Mouse (Mus musculus): ENCODE results near the gene Scd2. TPM values are rescaled to one million over a fixed set of nuclear protein-coding genes. Genes with fewer than 3 reads are reported as not detected.

Gene Scd2
- total RNA-seq, 2 experiments from 2014 or later = 585 to 640 TPM

GRCm38 (mm10) chr19:44331911-44332310 lies 38.4 kb downstream of the Scd2 start:
- intact Hi-C loops (cut with DNase I) = loop anchor here (1.0 to 2.0 kb wide), 3 partner anchors 17 to 48 kb away; no protein-coding TSS in a partner anchor
- DNase-seq (ENCODE audit: low spot score in 2 of 2) = no peak

GRCm38 (mm10) chr19:44332326-44332725 lies 38.9 kb downstream of the Scd2 start:
- intact Hi-C loops (cut with DNase I) = loop anchor here (1.0 to 2.0 kb wide), 3 partner anchors 18 to 48 kb away; no protein-coding TSS in a partner anchor
- peak; percentile 57 to 92 for DNase-seq (ENCODE audit: low spot score in 2 of 2)

- peak; percentile 51 to 81 for DNase-seq (ENCODE audit: low spot score in 2 of 2)
- intact Hi-C loops (cut with DNase I) = loop anchor here (1.0 to 2.0 kb wide), 3 partner anchors 18 to 49 kb away; no protein-coding TSS in a partner anchor
Observed at GRCm38 (mm10) chr19:44332833-44333623, 39.6 kb downstream of the Scd2 start, which contains the start of gene Scd4. Gene Scd4 (plus strand): TSS chr19:44333092.

GRCm38 (mm10) chr19:44333991-44334390 lies 40.5 kb downstream of the Scd2 start:
- intact Hi-C loops (cut with DNase I) = loop anchor here (2.0 kb wide), 1 partner anchor 19 kb away; no protein-coding TSS in a partner anchor

GRCm38 (mm10) chr19:44335876-44336662 lies 42.6 kb downstream of the Scd2 start:
- intact Hi-C loops (cut with DNase I) = no loop called here
- peak; percentile 39 to 79 for DNase-seq (ENCODE audit: low spot score in 2 of 2)

More at GRCm38 (mm10) chr19:44333991-44334390, 40.5 kb downstream of the Scd2 start:
- DNase-seq (ENCODE audit: low spot score in 2 of 2) = no peak

- DNase-seq (ENCODE audit: low spot score in 2 of 2) = no peak
- intact Hi-C loops (cut with DNase I) = no loop called here
Observed at GRCm38 (mm10) chr19:44349689-44350088, 56.2 kb downstream of the Scd2 start.

- DNase-seq (ENCODE audit: low spot score in 2 of 2) = no peak
- intact Hi-C loops (cut with DNase I) = no loop called here
Observed at GRCm38 (mm10) chr19:44351756-44352155, 58.3 kb downstream of the Scd2 start.

Small RNAs within 50 kb of the gene (microRNA-seq; reads per million reads assigned to microRNA genes)
- 0.99 to 1.0 reads per million in 2 experiments for gene Mir5114

Other genes starting within 250 kb of the Scd2 start
- gene Erlin1, start 223.9 kb upstream of the Scd2 start, total RNA-seq (2021) = 10 to 100 TPM; 21.4 to 25.5 TPM
- 10 to 100 TPM; 42.2 to 54.8 TPM for gene Chuk, start 186.2 kb upstream of the Scd2 start, total RNA-seq (2021)
- gene Cwf19l1, start 157.8 kb upstream of the Scd2 start, total RNA-seq (2021) = 10 to 100 TPM; 17.5 to 18.2 TPM
- gene Bloc1s2, start 147.2 kb upstream of the Scd2 start, total RNA-seq (2021) = 10 to 100 TPM; 62.9 to 65.0 TPM
- gene Pkd2l1, start 101.2 kb upstream of the Scd2 start, total RNA-seq (2021) = under 1 TPM; 0.14 to 0.16 TPM
- gene Scd3, start 90.4 kb upstream of the Scd2 start, total RNA-seq (2021) = 1 to 10 TPM; 2.2 to 3.2 TPM
- 1 to 10 TPM; 2.2 to 2.3 TPM for gene Scd4, start 39.4 kb downstream of the Scd2 start, total RNA-seq (2021)
- gene Scd1, start 114.2 kb downstream of the Scd2 start, total RNA-seq (2021) = 100 to 1,000 TPM; 148 to 162 TPM
- gene Wnt8b, start 199.8 kb downstream of the Scd2 start, total RNA-seq (2021) = not detected

Data from left cerebral cortex, postnatal 25 days (tissue).